Mouse (Mus musculus) MEL (cell line): Measurements from ENCODE around the gene AU022751.
"Not testable (repeated sequence)": the region's sequence is repeated elsewhere in the genome, so short reads cannot be mapped to it uniquely, and the experiment has no call there.

Source experiments
- E2F4 ChIP-seq: IDR thresholded peaks from 2 replicates; pipeline ENCODE4 v1.6.1; 2011; ENCODE audit warnings: low read depth, low read length, improper control_type of control experiment, borderline replicate concordance
- GATA1 ChIP-seq: IDR thresholded peaks from 2 replicates; pipeline ENCODE4 v1.6.1; 2011; ENCODE audit warnings: low read depth, low read length, improper control_type of control experiment
- HCFC1 ChIP-seq: IDR thresholded peaks from 2 replicates; pipeline ENCODE4 v1.6.1; 2012; ENCODE audit warnings: low read depth, mild to moderate bottlenecking, inconsistent platforms, low read length, improper control_type of control experiment, moderate library complexity
- POLR2AphosphoS5 ChIP-seq: IDR thresholded peaks from 2 replicates; pipeline ENCODE4 v1.6.1; 2012; ENCODE audit warnings: low read depth, borderline replicate concordance, mild to moderate bottlenecking, inconsistent platforms, low read length, moderate library complexity, mixed read lengths

- TF ChIP-seq POLR2AphosphoS5, GATA1, HCFC1, E2F4: not testable (repeated sequence)
These were observed 35.1 kb downstream of the AU022751 start for GRCm38 (mm10) chrX:6047936-6048614.
